Mouse (Mus musculus): ENCODE measurements around the gene Tspan5.

Gene Tspan5

GRCm38 (mm10) chr3:138847809-138848208, 105.8 kb downstream of the Tspan5 start:
- DNase-seq (ENCODE audit: low read depth, low spot score), result no peak

DNA sequence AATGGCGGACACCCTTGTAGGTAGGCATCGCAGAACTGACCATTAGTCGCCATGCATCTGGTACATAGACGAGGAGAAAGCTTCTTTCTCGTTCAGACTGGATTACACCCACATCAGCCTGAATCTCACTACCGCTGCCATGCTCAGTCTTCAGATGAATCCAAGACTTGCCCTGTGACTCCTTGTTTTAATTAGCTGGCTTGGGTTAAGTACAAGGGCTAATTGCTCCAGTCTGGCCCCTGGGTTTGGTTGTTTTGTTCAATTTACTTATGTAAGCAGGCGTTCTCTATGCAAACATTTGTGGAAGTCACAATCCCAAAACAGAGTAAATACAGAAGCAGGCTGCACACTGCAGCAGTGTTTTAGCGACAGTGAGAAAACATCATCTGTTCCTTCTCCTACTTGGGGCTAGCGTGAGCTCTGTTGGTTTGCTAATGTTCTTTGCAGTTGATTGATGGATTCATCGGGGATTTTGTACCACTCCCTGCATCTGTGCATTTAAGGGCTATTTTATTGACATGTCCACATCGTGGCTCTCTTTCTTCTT, 107.8 kb downstream of the Tspan5 start:
- peak; percentile 58 for DNase-seq (ENCODE audit: low read depth, low spot score)

GRCm38 (mm10) chr3:138851876-138852275, 109.9 kb downstream of the Tspan5 start:
- DNase-seq (ENCODE audit: low read depth, low spot score), result no peak

DNA sequence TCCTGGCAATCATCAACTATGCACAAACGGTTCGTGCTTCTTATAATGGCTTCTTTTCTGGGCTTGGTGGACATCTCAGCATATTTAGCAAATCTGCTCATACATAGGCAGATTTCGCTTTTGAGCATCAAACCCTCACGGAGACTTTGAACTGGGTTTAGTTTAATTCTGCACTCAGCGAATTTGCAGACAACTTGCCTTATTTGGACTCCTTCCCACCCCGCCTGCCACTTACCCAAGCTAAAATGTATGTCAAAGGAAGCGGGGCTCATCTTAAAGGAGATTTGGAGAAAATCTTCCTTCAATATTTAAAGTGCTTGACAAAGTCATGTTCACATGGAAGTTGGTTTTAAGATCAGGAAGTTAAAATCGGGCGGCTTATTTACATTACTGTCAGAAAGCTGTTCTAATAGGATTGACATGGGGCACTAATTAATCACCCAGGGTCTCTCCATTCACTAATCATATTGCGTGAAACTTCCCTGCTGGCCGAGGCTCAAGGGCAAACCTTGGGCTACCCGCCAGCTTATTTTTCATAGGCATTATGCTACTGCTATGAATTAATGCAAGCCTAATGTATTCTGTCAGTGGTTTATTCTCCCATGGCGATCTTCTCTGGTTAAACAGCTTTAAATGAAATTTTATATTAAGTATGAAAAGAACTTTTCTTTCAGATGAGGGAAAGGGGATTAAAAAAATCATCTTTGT, 111.1 kb downstream of the Tspan5 start:
- DNase-seq (ENCODE audit: low read depth, low spot score), result peak; percentile 65

DNA sequence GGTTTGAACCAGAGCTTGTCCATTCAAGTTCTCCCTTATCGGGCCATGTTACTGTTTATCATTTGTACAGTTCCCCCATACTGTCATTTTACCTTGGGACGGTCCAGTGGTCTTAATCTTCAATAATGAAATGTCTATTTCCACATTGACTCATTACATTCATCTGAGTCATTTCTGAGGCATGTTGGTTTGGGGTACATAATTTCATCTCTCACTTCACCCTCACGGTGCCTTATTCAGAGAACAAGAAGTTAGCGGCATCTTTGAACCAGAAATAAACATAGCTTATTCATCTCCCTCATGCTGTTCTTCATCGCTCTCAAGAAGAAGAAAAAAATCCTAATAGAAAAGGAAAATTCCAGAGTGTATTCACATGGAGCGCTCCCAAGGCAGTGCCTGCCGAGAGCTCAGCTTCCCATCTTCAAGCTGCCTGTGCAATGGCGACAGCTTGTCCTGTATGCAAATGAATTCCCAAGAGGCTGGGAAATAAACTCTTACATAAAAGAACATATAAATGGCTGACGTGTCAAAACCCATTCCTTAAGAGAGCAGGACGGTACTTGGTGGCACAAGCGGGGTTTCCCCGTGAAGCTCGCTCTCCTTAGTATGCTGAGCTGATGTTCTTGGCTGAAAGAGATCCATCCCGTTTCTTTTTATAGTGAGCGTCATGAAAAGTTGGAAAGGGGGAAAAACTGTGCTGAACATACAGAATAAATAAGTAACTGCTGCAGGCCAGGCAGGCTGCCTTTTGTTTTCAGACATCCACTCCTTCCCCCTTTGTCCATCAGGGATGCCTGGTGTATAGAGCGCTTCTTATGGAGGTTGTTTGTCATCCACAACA, 112.2 kb downstream of the Tspan5 start:
- DNase-seq (ENCODE audit: low read depth, low spot score), result peak; percentile 88

GRCm38 (mm10) chr3:138855387-138855786, 113.4 kb downstream of the Tspan5 start:
- peak; percentile 62 for DNase-seq (ENCODE audit: low read depth, low spot score)

DNA sequence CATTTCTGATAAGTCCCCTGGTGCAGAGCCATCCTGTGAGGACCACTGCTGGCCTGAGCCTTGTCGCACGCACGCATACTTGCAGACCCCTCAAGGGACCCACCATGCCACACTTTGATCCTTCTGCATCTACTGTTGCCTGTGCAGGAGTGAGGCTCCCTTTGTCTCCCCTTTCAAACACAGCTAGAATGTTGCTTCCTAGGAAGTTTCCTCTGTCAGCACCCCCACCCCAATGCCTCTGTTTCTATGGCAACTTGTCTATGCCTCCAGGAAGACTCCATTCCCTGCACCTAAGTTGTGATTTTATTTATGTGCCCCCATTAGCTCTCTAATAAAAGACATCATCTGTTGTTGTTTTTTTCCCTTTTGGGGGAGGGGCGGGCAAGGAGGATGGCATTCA, 115.0 kb downstream of the Tspan5 start:
- DNase-seq (ENCODE audit: low read depth, low spot score), result peak; percentile 53

- DNase-seq (ENCODE audit: low read depth, low spot score), result peak; percentile 74
Observed at GRCm38 (mm10) chr3:138857805-138858546, 116.0 kb downstream of the Tspan5 start.

GRCm38 (mm10) chr3:138858649-138859048, 116.7 kb downstream of the Tspan5 start:
- DNase-seq (ENCODE audit: low read depth, low spot score), result no peak

- DNase-seq (ENCODE audit: low read depth, low spot score), result peak; percentile 94
Observed at GRCm38 (mm10) chr3:138859166-138859565, 117.2 kb downstream of the Tspan5 start.

DNA sequence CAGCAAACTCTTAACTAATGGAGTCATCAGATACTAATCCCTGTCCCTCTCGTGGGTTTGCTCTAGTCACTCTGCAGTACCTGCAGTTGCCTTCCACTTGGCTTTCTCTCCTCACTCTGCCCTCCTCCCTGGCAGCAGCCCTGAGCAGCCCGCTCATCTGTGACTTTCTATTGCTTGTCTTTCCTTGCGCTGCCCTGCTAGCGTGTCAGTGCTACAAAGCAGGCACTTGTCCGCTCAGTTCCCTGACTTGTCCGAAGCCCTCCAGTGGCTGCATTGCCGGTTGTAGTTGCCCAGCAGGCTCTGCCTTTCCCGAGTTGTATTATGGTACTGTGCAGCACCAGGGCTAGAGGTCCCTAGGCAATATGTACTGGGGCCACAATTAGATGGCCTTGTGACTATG, 117.7 kb downstream of the Tspan5 start:
- DNase-seq (ENCODE audit: low read depth, low spot score), result peak; percentile 83

GRCm38 (mm10) chr3:138860257-138860760, 118.3 kb downstream of the Tspan5 start:
- DNase-seq (ENCODE audit: low read depth, low spot score), result peak; percentile 50

DNA sequence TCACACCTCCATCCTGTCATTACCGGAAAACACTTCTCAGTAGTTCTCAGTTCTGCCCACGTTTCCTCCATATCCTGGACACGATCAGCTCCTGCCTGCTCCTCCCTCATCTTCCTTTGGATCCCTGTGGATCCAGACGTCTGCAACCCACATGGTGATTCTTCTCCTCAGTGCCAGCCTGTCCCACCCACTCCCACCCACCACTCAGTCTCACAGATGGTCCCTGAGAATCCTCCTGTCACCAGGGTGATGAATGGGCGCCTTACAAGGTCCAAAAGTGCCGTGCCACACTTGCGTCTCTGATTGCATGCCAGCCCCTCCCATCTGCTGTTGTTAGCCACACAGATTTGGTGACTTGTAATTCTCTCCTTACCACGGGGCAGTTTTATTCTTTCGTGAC, 119.0 kb downstream of the Tspan5 start:
- peak; percentile 91 for DNase-seq (ENCODE audit: low read depth, low spot score)

DNA sequence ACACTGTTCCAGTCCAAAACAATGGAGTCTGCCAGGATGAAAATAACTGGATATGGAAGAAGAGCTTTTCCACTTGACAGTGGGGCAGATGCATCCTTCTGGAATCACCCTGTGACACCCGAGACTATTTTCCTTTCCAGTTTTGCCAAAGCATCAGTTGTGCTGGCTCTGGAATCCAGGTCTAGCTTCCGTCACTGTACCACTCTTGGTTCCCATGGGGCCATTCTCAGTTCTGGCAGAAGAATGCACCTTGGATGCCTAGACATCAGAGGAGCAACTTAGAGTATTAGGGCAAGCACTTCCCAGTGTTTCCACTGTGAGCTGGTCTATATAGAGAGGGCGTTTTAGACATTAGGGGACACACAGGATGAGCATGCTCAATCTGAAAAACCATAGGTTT, 119.6 kb downstream of the Tspan5 start:
- DNase-seq (ENCODE audit: low read depth, low spot score), result no peak

DNA sequence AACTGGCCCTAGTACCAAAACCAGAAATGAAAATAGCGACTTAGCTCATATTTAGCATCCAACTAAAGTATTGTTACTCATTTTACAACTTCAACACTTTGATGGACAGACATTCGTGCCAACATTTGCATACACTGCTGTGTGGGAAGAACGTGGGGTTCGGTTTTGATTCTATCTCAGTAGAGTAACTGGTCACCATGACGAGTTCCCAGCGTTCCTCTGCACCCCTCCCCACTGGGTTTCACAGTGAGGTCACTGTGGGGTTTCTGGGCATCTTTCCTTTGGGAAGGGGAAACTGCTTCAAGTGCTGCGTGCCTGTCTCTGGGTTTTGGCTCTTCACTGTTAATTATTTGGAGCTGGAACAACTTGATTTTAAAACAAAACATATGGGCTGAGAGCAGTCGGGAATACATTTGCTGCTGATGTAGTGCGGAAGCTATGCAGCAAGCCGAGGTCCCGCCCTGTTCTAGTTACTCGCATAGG, 122.2 kb downstream of the Tspan5 start:
- DNase-seq (ENCODE audit: low read depth, low spot score), result no peak

- DNase-seq (ENCODE audit: low read depth, low spot score), result peak; percentile 97
Observed at GRCm38 (mm10) chr3:138865271-138865670, 123.3 kb downstream of the Tspan5 start.

DNA sequence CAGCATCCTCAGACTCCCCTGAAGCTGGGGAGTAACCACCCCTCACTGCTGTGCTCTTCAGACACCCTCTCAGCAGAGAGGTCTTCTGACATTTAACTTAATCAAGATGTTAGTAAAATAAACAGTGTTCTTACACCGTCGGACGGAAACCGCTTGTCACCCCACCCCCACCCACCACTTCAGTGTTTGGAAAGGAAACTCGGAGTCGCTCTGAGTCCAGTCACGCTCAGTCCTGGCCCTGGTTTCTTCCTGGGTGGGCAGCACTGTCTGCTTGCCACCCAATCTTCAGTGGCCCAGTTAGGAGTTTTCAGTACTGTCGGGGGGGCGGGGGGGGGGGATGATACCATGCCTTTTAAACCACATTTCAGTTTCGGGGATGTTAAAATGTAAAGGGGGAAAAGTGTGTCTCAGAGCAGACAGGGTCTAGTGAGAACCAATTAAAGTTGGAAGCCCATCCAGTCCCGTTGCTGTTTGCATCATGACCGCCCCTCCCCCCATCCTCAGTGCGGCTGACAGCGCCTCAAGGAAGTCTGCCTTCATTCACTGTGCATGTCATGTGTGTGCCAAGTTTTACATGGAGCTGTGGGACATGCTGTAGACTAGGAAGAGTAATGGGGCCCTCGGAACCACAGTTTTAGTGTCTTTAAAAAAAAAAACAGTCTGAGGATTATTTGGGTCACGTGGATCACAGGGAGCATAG, 125.3 kb downstream of the Tspan5 start:
- DNase-seq (ENCODE audit: low read depth, low spot score), result no peak

DNA sequence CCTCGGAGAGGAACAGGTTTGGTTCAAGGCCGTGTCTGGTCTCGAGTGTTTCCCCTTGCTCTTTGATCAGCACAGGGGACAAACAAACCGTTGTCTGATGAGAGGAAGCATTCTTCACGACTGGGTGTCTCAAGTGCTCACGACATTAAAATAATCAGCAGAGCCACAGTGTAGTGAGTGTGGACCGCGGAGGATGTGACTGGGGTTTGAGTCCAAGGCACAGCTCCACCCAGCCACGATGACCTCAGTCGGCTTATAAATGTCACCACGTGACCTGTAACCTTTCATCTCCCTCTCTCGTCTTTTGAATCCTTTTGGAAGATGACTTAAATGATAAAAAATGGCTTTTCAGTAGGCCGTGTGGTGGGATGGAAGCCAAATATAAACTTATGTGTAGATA, 126.4 kb downstream of the Tspan5 start:
- no peak for DNase-seq (ENCODE audit: low read depth, low spot score)

DNA sequence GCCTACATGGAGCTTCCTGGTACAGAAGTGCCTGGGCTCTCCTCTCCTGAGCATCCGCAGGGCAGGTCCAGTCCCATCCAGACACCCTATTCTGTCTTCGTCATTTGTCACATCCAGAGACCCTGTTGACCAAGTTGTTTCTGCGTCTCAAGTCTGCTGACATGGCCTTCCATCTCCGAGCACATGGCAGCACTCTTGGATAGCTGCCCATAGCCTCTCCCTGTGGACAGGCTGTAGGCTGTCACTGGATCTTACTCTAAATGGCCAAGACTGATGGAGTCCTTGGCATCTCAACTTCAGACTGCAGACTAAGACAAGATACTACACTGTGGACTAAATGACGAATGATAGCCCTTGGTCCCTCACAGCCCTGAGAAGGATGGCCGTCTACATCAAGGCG, 133.3 kb downstream of the Tspan5 start:
- no peak for DNase-seq (ENCODE audit: low read depth, low spot score)

DNA sequence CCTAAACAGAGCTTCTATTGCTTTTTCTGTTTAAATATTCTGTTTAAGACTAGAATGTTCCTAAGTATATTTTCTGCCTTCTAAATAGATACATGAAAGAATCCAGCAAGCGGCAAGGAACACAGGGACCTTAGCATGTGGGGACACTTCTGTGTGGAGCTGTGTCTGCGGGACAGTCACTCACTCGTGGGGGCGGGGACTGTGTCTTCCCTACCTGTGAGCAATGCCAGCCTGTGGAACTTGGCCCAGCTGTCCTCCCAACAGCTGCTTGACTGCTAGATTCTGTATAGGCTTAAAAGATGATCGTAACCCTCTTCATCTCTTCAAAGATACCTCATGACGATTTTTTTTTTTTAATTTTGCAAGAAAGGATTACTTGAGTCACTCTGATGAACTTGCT, 133.9 kb downstream of the Tspan5 start:
- DNase-seq (ENCODE audit: low read depth, low spot score), result no peak

DNA sequence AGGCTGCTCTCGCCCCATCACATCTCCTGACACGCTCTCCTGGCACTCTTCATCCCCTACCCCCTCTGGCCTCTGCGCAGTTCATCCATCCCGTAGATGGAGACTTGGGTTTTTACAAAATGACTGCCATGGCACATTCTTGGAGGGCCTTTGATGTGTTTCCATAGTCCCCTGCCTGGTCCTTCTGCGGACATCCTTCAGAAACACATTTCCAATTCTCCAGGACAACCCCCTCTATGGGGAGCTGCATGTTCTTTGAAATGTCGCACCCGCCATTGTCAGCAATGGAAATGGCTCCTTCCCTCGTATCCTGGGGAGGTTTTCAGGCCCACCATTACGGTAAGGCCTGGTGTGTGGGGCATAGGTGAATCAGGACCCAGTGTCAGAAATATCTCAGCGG, 134.4 kb downstream of the Tspan5 start:
- no peak for DNase-seq (ENCODE audit: low read depth, low spot score)

Measured in brain, adult 2 months (tissue).